Comparison of ENCODE assay signal across 10 mouse cellular contexts in genomic region chr5:131813952-131814502, GRCm38 (mm10).
DNase-seq lines count a peak whose midpoint lies in the region; ATAC-seq and TF ChIP-seq lines count a peak whose summit lies in the region.
"Had no signal": no experiment of that assay in that cellular context is flagged by ENCODE, and none has a peak within 500 bp of the region (broad histone marks: within the 10 kb centered on the region; RNA-seq: fewer than 3 reads in every experiment).

No protein-coding gene starts in this region.

- ATAC-seq in embryonic facial prominence, embryonic 14.5 days (ENCODE audit: low read depth) = no peak
- no peak for ATAC-seq in midbrain, embryonic 16.5 days

- H3K27ac ChIP-seq in left cerebral cortex, adult 2 months = peak overlapping the region; percentile 70
- peak overlapping the region; percentile 34; the same call in 1 of the 2 replicates for H3K27ac ChIP-seq in embryonic facial prominence, embryonic 14.5 days (replicated peaks; ENCODE audit: low read depth, low read length)
- H3K27ac ChIP-seq in macrophage = 0 out of 2 replicates have a peak overlapping the region, but pooled peaks have one; percentile 17
- no peak overlapping the region for H3K27ac ChIP-seq in midbrain, embryonic 16.5 days (ENCODE audit: low read length)
- H3K27ac ChIP-seq: limb, embryonic 13.5 days had no signal

- TF ChIP-seq CTCF in left cerebral cortex, adult 2 months (IDR thresholded peaks at IDR 0.05) = no peak

- no peak overlapping the region for H3K4me3 ChIP-seq in left cerebral cortex, adult 2 months
- H3K4me3 ChIP-seq in embryonic facial prominence, embryonic 14.5 days (ENCODE audit: low read depth, low read length) = no peak overlapping the region
- no peak overlapping the region for H3K4me3 ChIP-seq in macrophage (ENCODE audit: inconsistent target)
- no peak overlapping the region for H3K4me3 ChIP-seq in midbrain, embryonic 16.5 days (ENCODE audit: low read depth, low read length)
- H3K4me3 ChIP-seq: limb, embryonic 13.5 days; neural tube, embryonic 13.5 days had no signal

- intact Hi-C loops in left cerebral cortex, adult 2 months (cut with DNase I) = loop anchor here (1.0 to 5.0 kb wide), 4 partner anchors 20 to 275 kb away; no protein-coding TSS in a partner anchor
- intact Hi-C loops in heart, postnatal 25 days (cut with DNase I) = no loop called here

- no peaks in the 10 kb centered on the region for H3K27me3 ChIP-seq in embryonic facial prominence, embryonic 14.5 days (replicated peaks; ENCODE audit: control insufficient read depth, insufficient read depth, low read length)
- H3K27me3 ChIP-seq in midbrain, embryonic 16.5 days (ENCODE audit: control insufficient read depth, insufficient read depth, low read depth, low read length) = no peaks in the 10 kb centered on the region
- H3K27me3 ChIP-seq: limb, embryonic 13.5 days had no signal

- no peaks in the 10 kb centered on the region for H3K9me3 ChIP-seq in embryonic facial prominence, embryonic 14.5 days (ENCODE audit: control insufficient read depth, low read length)
- no peaks in the 10 kb centered on the region for H3K9me3 ChIP-seq in midbrain, embryonic 16.5 days (replicated peaks; ENCODE audit: control insufficient read depth, low read length, poor library complexity, severe bottlenecking)
- H3K9me3 ChIP-seq: limb, embryonic 13.5 days; neural tube, embryonic 13.5 days had no signal

- no peak overlapping the region for H3K9ac ChIP-seq in embryonic facial prominence, embryonic 14.5 days (ENCODE audit: low read depth, low read length)
- no peak overlapping the region for H3K9ac ChIP-seq in midbrain, embryonic 16.5 days (ENCODE audit: low read depth, low read length)
- H3K9ac ChIP-seq: limb, embryonic 13.5 days; neural tube, embryonic 13.5 days had no signal

- WGBS in embryonic facial prominence, embryonic 14.5 days = 75% methylated on average over 10 of the region's 10 CpGs
- WGBS in macrophage (ENCODE audit: missing documents) = 77% methylated on average over 9 of the region's 10 CpGs
- 86% methylated on average over 10 of the region's 10 CpGs for WGBS in midbrain, embryonic 16.5 days

- no peaks in the 10 kb centered on the region for H3K79me2 ChIP-seq in macrophage (ENCODE audit: inconsistent target)

- DNase-seq in left cerebral cortex, adult 2 months (ENCODE audit: extremely low spot score in 1 of 2, low spot score in 2 of 2) = no peak
- DNase-seq in left cerebral cortex, adult 8-10 months (ENCODE audit: low spot score in 2 of 2) = no peak
- peak; percentile 41 for DNase-seq in embryonic facial prominence, embryonic 14.5 days (ENCODE audit: low spot score)
- DNase-seq in heart, postnatal 25 days (ENCODE audit: low spot score) = peak; percentile 35
- DNase-seq in testis, postnatal 14 days (ENCODE audit: low spot score) = no peak
- DNase-seq in retina, embryonic 14.5 days (ENCODE audit: low spot score) = no peak

- peaks cover 31% of the 10 kb centered on the region for H3K4me1 ChIP-seq in embryonic facial prominence, embryonic 14.5 days (ENCODE audit: control insufficient read depth, insufficient read depth, low read length)
- peaks cover 7% of the 10 kb centered on the region; the same call in 1 of the 2 replicates for H3K4me1 ChIP-seq in midbrain, embryonic 16.5 days (ENCODE audit: control insufficient read depth, insufficient read depth, low read length)

- no peak overlapping the region; the same call in 1 of the 2 replicates for H3K4me2 ChIP-seq in embryonic facial prominence, embryonic 14.5 days (ENCODE audit: low read depth, low read length)
- no peak overlapping the region for H3K4me2 ChIP-seq in midbrain, embryonic 16.5 days (ENCODE audit: low read length)
- H3K4me2 ChIP-seq: limb, embryonic 13.5 days; neural tube, embryonic 13.5 days had no signal

- no peaks in the 10 kb centered on the region for H3K36me3 ChIP-seq in embryonic facial prominence, embryonic 14.5 days (ENCODE audit: control insufficient read depth, insufficient read depth, low read length)
- no peaks in the 10 kb centered on the region for H3K36me3 ChIP-seq in macrophage (ENCODE audit: inconsistent target)
- no peaks in the 10 kb centered on the region for H3K36me3 ChIP-seq in midbrain, embryonic 16.5 days (ENCODE audit: control insufficient read depth, insufficient read depth, low read length)
- H3K36me3 ChIP-seq: limb, embryonic 13.5 days; neural tube, embryonic 13.5 days had no signal

Comparison
In these comparisons a context has a peak if more than half of its experiments do, and no peak if none do; other contexts are left out.
1. DNase-seq: peak in embryonic facial prominence, embryonic 14.5 days (single experiment) and heart, postnatal 25 days (single experiment); none in left cerebral cortex, adult 2 months (0 of 2), left cerebral cortex, adult 8-10 months (0 of 2), testis, postnatal 14 days (single experiment) and retina, embryonic 14.5 days (single experiment).